Mouse (Mus musculus) intestine, postnatal 0 days (tissue): Measurements from ENCODE around the gene Spata13. TPM values are rescaled to one million over a fixed set of nuclear protein-coding genes. Genes with fewer than 3 reads are reported as not detected.

Experiments used
- ATAC-seq: fragments of 200-750 bp; cut with Nextera tagmentation; 2 replicates; pipeline ENCODE4 v1.8.0; 2017; ENCODE audit warnings: mild to moderate bottlenecking, moderate TSS enrichment, moderate library complexity
- H3K27ac ChIP-seq: fragments of 300-500 bp; sonication (generic); 2 replicates; pipeline ENCODE4 v1.5.1; 2014; ENCODE audit warnings: mild to moderate bottlenecking, low read depth, low read length, moderate library complexity
- H3K27me3 ChIP-seq: fragments of 300-500 bp; sonication (generic); replicated peaks from 2 replicates; pipeline ENCODE4 v1.6.1; 2014; ENCODE audit warnings: low read length, mixed read lengths; ENCODE audit not compliant: control insufficient read depth, insufficient read depth
- H3K36me3 ChIP-seq: fragments of 300-500 bp; sonication (generic); 2 replicates; pipeline ENCODE4 v1.6.1; 2014; ENCODE audit warnings: mild to moderate bottlenecking, moderate library complexity; ENCODE audit not compliant: control insufficient read depth, insufficient read depth
- H3K4me1 ChIP-seq: fragments of 300-500 bp; sonication (generic); replicated peaks from 2 replicates; pipeline ENCODE4 v1.6.1; 2014; ENCODE audit warnings: antibody characterized with exemption, low read length, mixed read lengths; ENCODE audit not compliant: control insufficient read depth, insufficient read depth
- H3K4me2 ChIP-seq: fragments of 300-500 bp; sonication (generic); replicated peaks from 2 replicates; pipeline ENCODE4 v1.6.1; 2014; ENCODE audit warnings: low read depth, mild to moderate bottlenecking, moderate library complexity
- H3K4me3 ChIP-seq: fragments of 300-500 bp; sonication (generic); 2 replicates; pipeline ENCODE4 v1.5.1; 2014; ENCODE audit warnings: low read depth, low read length
- H3K9ac ChIP-seq: fragments of 300-500 bp; sonication (generic); 2 replicates; pipeline ENCODE4 v1.6.1; 2014; ENCODE audit warnings: mild to moderate bottlenecking, low read depth, low read length
- H3K9me3 ChIP-seq: fragments of 300-500 bp; sonication (generic); 2 replicates; pipeline ENCODE4 v1.6.1; 2016; ENCODE audit warnings: mixed run types; ENCODE audit not compliant: control insufficient read depth
- CTCF ChIP-seq: sonication (generic); IDR thresholded peaks from 2 replicates; pipeline ENCODE4 v1.5.1; 2016; ENCODE audit warnings: low read depth, mild to moderate bottlenecking, control low read depth, antibody characterized with exemption, moderate library complexity
- WGBS: fragments of 180-500 bp; shearing (Covaris S2); extraction: QIAGEN DNeasy Blood & Tissue Kit; methylation state at CpG from one replicate; pipeline ENCODE4 v1.1.7; 2014; 5-methylcytosine and 5-hydroxymethylcytosine counted together
- polyA plus RNA-seq: library from polyadenylated mRNA; unstranded; fragments of >200 nt; fragmentation: Nextera tagmentation; extraction: Ambion mirVana; gene quantifications from 2 replicates; pipeline ENCODE4 v1.2.1, GENCODE M21; 2015

The Spata13 gene
- polyA plus RNA-seq, 1 experiment from 2014 or later = 10.2 TPM

GRCm38 (mm10) chr14:60726091-60726490 lies 92.3 kb downstream of the Spata13 start:
- Histone ChIP-seq H3K4me3 (no peak overlapping the region), H3K4me2 (no peak overlapping the region), H3K9ac (no peak overlapping the region), H3K36me3 (peaks cover 7% of the 10 kb centered on the region; the same call in 1 of the 2 replicates), H3K27ac (no peak overlapping the region), H3K4me1 (peaks cover 14% of the 10 kb centered on the region; the same call in 1 of the 2 replicates), H3K27me3 (no peaks in the 10 kb centered on the region), H3K9me3 (no peaks in the 10 kb centered on the region)
- TF ChIP-seq CTCF = no peak
- no peak for ATAC-seq
- 52% methylated on average over 6 of the region's 6 CpGs for WGBS

- ATAC-seq = no peak
- H3K27me3 ChIP-seq = no peaks in the 10 kb centered on the region
- H3K9me3 ChIP-seq = no peaks in the 10 kb centered on the region
- H3K4me2 ChIP-seq = no peak overlapping the region
- no peak overlapping the region for H3K9ac ChIP-seq
- no peak for TF ChIP-seq CTCF
- H3K4me3 ChIP-seq = no peak overlapping the region
- H3K27ac ChIP-seq = no peak overlapping the region
- H3K36me3 ChIP-seq = peaks cover 7% of the 10 kb centered on the region; the same call in 1 of the 2 replicates
- 53% methylated on average over 4 of the region's 4 CpGs for WGBS
- H3K4me1 ChIP-seq = 0 out of 2 replicates have a peak, but pooled peaks cover 7% of the 10 kb centered on the region
These were observed 93.3 kb downstream of the Spata13 start for GRCm38 (mm10) chr14:60727130-60727529.

- no peak for ATAC-seq
- 55% methylated on average over 6 of the region's 6 CpGs for WGBS
- no peak for TF ChIP-seq CTCF
These were observed 98.3 kb downstream of the Spata13 start for GRCm38 (mm10) chr14:60732081-60732480.

GRCm38 (mm10) chr14:60732787-60733186 lies 99.0 kb downstream of the Spata13 start:
- 33% methylated on average over 16 of the region's 16 CpGs for WGBS
- ATAC-seq = no peak
- H3K9ac ChIP-seq = peak overlapping the region; percentile 8; the same call in 1 of the 2 replicates

More at GRCm38 (mm10) chr14:60732081-60732480, 98.3 kb downstream of the Spata13 start:
- Histone ChIP-seq H3K4me3 (no peak overlapping the region), H3K4me2 (no peak overlapping the region), H3K36me3 (0 out of 2 replicates have a peak, but pooled peaks cover 7% of the 10 kb centered on the region), H3K9ac (no peak overlapping the region), H3K27ac (no peak overlapping the region), H3K27me3 (no peaks in the 10 kb centered on the region), H3K9me3 (no peaks in the 10 kb centered on the region), H3K4me1 (peaks cover 10% of the 10 kb centered on the region; the same call in 1 of the 2 replicates)

GRCm38 (mm10) chr14:60733706-60734105 lies 99.9 kb downstream of the Spata13 start:
- no peak for TF ChIP-seq CTCF
- Histone ChIP-seq H3K27me3 (no peaks in the 10 kb centered on the region), H3K9me3 (no peaks in the 10 kb centered on the region), H3K4me3 (no peak overlapping the region), H3K4me2 (peak overlapping the region; percentile 41; the same call in 1 of the 2 replicates), H3K27ac (no peak overlapping the region), H3K4me1 (peaks cover 3% of the 10 kb centered on the region; the same call in 1 of the 2 replicates), H3K9ac (no peak overlapping the region), H3K36me3 (0 out of 2 replicates have a peak, but pooled peaks cover 12% of the 10 kb centered on the region)
- WGBS = 63% methylated on average over 4 of the region's 4 CpGs
- no peak for ATAC-seq

More at GRCm38 (mm10) chr14:60732787-60733186, 99.0 kb downstream of the Spata13 start:
- Histone ChIP-seq H3K27ac (0 out of 2 replicates have a peak overlapping the region, but pooled peaks have one; percentile 5), H3K4me1 (peaks cover 9% of the 10 kb centered on the region; the same call in 1 of the 2 replicates), H3K4me3 (peak overlapping the region; percentile 9; the same call in 1 of the 2 replicates), H3K4me2 (peak overlapping the region; percentile 41), H3K27me3 (no peaks in the 10 kb centered on the region), H3K9me3 (no peaks in the 10 kb centered on the region), H3K36me3 (0 out of 2 replicates have a peak, but pooled peaks cover 12% of the 10 kb centered on the region)
- TF ChIP-seq CTCF = no peak

GRCm38 (mm10) chr14:60735206-60735605 lies 101.4 kb downstream of the Spata13 start:
- Histone ChIP-seq H3K9ac (no peak overlapping the region), H3K4me1 (peaks cover 6% of the 10 kb centered on the region; the same call in 1 of the 2 replicates), H3K27ac (no peak overlapping the region), H3K9me3 (no peaks in the 10 kb centered on the region), H3K4me2 (no peak overlapping the region), H3K36me3 (0 out of 2 replicates have a peak, but pooled peaks cover 5% of the 10 kb centered on the region), H3K27me3 (no peaks in the 10 kb centered on the region), H3K4me3 (no peak overlapping the region)
- TF ChIP-seq CTCF = no peak
- ATAC-seq = no peak
- 60% methylated on average over 5 of the region's 5 CpGs for WGBS
